Mouse (Mus musculus) lung, postnatal 4 days (tissue): ENCODE measurements around the gene Metap1d.

Experiments
- DNase-seq, 2 experiments: peaks; one replicate each; pipeline ENCODE4 v3.0.0; 2021

The Metap1d gene

DNA sequence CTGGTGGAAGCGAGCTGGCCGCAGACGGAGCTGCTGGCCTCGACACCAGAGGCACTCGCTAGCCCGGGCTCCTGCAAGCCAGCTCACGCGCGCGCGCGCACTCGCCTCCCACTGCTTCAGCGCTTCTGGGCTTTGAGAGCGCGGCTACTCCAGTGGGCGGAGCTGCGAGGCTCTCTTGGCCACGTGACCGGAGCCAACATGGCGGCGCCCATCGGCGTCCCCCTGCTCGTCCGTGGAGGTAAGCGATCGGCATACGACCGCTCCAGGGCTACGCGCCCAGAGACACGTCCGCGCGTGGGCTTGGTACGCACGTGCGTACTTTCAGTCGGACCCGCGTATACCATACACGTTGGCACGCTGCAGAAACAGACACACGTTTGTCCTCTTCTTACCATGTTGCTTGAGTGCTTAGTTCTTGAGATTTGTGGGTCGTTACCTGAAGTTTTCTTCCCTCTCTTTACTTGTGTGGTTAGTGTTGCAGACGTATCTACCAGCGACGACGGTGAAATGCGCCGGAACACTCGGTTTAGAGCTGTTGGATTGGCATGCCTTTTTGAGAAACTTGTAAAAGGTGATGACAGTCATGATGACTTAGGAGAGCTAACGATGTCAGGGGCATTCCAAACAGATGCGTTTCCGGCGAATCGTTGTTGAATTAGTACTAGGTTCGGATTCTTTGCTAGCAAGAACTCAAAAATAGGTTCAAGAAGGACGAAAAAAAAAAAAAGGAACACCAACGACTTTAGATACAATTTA, at the start of gene Metap1d:
Gene Metap1d, plus strand, starts transcription at position 116 of the 756 bp plus-strand sequence.
- peak; percentile 94 to 95 for DNase-seq

DNA sequence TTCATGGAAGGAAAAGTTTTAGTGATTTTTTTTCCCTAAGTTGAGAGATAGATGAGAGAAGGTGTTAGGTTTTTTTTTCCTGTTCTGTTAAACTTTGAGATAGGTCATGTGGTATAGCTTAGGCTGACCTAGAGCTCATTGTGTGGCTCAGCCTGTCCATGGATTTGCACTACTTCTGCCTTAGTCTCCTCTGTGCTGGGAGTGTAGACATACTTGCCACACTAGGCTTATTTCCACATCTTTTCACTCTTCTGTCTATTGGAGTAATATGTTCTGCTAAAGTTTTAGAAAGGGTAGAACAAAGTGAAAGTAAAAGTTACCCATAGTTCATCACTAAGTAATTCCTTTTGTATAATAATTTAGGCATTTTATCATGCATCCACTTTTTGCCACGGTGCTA, 47.5 kb upstream of the Metap1d start:
- no peak for DNase-seq

DNA sequence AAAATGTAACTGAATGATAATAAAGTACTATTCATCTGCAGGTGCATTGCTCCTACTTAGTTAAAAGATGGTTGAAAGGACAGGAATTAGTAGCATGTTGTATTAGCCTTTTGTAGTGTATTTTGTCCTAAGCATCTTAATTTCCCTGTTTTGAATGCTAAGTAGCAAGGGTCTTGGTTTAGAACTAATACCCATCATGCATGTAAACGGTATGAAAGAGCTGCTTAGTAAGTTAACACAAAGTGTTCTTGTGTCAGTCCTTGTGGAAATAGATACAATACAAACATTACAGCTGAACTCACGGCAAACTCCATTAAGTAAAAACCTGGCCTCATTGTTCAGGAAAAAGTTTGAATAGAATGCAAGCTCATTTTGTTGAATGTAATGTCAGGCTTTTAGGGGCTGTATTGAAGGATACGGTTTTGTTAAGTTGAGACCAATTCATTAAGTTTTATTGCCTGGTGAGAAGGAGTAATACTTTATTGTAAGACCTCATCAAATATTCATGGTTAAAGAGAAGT, 34.3 kb upstream of the Metap1d start:
- no peak for DNase-seq

DNA sequence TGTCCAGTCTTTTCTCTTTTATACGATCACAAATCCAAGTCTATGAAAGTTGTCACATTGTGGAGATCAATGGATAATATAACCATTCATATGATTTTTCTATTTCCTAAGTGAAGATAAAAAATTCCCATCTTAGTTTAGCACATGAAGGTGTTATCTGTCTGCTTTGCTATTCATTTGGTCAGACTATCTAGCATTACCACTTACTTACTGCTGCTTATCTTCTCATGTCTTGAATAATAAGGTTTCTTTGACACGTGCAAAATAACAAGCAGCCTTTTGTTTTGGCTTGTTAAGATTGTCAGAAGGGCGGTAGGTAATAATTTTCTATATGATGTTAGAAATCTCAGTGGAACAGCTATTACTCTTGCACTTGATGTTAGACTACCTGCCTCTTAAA, 33.7 kb upstream of the Metap1d start:
- DNase-seq, result no peak

DNA sequence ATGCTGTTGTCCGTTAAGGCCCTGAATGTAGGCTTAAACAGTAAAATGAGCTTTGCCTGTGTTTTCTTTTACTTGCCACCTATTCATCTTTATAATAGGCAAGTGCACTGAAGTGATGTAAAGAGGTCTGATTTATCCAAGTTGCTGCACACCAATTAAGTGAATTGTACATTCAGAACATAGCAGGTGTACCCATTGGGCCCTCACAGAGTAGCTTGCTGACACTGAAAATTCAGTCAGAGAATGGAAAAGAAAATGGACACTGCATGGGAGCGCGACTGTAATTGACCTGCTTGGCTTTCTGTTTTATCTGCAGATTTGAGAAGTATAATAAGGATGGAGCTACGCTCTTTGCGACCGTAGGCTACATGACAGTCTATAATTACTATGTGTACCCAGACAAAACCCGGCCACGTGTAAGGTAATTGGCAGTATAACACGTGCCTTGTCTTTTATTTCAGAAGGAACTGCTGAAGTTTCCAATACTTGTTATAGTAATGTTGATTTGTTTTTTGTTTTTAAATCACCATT, 32.1 kb upstream of the Metap1d start:
- DNase-seq, result no peak

DNA sequence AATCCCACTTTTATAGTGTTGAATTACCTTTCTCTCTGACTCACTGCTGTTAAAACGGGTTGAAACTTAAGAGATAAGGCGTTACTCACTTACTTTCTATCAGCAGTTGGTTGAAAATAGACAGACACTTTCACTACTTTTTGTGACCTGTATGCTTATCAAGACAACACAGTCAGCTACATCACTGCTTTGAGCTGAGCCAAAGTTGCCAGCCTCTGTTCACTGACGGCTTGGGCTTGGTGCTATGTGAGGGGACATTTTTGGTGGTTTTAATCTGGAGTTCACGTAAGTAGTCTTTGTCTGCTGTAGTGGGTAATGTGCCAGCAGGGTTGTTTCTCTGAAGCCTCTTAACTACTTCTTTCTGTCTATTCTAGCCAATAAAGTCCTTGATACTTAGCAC, 28.5 kb upstream of the Metap1d start:
- DNase-seq, result no peak

DNA sequence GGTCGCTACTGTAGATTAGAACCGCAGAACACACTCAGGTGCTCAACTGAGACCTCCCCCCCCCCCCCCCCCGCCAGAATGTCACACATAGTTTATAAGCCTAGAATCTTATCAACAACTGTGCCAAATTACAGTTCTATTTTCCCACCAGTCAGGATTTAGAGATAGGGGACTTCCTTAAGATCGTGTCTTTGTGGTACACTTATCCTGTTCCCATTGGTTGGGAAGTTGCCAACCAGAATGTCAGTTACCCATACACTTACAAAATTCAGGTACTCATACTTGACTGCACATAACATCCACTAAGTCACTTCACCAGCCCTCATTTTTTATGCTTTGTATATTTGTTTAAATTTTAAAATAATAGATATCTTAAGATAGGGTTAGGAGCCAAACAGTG, 17.6 kb upstream of the Metap1d start:
- no peak for DNase-seq

DNA sequence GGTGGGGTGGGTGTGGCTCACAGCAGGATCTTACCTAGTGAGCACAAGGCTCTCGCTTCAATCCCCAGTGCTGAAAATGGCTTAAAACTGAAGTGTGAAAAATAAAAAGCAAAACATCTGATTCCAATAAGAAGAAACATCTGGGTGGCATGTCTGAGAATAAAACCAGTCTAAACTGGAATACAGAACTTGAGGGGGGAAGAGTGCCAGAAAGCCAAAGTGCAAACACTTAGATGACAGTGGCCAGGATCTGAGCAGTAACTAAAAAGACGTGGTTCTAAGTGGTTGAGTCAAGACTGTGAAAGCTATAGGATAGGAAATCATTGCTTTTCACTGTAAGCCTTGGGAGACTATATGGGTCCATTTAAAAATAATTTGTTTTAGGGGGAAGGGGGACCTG, 9.7 kb upstream of the Metap1d start:
- DNase-seq, result no peak

DNA sequence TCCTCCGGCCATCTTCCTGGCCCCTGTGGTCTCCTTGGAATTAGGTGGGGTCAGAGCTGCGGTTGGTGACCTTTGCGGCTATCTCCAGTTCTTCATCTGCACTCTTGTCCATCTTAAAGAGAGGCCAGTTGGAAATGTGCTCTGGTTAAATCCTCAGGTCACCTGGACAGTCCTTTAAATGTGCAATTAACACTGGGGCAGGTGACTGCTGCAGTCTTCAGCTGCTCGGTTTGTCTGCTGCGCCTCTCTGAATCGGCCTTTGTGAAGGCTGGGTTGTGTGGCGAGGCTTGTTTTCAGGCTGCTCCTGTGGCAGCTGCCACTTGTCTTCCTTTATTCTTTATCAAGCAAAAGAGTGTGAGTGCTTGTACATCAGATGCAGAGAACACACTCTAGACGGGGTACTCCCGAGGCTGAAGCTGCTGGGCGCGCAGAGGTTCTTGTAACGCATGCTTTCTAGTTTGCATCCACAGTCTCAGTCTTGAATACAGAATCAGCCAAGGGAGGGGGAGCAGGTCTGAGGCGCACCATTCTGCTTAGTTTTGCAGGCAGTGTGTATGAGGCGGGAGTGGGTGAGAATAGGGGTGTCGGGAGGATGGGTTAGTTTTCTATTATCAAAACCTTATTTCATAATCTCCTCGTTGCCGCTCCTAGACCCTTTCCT, 7.4 kb upstream of the Metap1d start:
- DNase-seq, result no peak

DNA sequence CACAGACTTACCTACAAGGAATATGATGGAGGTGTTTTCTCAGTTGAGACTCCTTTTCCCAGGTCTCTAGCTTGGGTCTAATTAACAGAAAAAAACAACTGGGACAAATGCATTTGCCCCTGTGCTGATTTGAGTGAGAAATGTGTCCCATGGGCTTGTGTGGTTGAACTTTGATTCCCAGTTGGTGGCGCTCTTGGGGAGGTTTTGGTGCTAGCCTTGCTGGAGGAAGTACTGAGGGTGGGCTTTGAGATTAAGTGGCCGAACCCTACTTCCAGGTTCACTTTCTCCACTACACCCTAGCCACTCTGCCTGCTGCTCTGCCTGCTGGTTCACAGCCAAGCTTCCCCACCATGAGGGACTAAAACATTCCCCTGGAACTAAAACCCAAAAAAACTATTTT, 3.5 kb upstream of the Metap1d start:
- DNase-seq, result no peak

DNA sequence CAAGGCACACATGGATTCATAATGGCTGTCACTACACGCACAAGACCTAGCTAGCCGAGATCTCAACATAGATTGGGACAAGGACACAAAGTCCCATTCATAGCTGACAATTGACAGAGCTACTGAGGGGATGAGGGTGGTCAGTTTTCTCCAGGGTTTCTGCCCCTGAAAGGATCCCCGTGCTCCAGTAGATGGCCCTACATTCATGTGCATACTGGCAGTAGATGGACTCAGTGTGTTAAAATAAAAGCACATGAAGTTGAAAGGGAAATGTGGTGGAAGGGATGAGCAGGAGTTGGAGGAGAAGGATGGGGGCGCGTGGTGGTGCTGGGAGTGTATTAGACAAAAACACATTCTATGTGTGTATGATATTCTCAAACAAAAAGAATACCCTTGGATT, 1.3 kb upstream of the Metap1d start:
- DNase-seq, result no peak

DNA sequence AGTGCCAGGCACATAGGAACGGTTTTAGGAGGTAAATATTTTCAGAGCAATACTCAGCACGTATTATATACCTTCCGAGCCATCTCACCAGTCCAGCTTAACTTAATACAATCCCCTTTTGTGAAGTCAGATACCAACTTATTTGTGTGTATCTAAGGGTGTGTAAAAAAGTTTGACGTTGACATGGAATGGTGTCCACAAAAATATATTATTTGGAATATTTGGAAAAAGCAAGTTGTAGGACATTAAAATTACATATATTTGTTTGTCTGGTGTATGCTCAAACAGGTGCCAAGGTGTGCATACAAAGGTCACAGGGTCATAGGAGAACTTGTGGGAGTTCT, 813 bp downstream of the Metap1d start:
- no peak for DNase-seq

DNA sequence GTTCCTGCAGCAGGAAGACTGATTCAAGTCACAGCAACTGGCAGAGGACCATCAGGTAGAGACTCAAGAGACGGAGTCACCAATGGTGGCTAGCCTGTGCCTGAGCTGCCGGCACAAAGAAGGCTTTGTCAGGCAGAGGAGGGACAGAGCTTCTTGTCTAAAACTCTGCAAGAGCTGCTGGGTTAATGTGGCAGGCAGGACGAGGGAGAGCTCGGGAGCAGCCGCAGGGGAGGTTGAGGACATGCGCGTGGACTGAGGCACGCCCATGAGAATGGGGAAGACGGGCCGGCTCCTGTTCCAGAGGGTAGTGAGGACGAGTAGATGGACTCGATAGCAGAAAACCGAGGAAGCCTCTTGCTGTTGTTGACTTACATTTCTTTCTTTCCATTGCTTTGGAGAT, 5.5 kb downstream of the Metap1d start:
- no peak for DNase-seq

DNA sequence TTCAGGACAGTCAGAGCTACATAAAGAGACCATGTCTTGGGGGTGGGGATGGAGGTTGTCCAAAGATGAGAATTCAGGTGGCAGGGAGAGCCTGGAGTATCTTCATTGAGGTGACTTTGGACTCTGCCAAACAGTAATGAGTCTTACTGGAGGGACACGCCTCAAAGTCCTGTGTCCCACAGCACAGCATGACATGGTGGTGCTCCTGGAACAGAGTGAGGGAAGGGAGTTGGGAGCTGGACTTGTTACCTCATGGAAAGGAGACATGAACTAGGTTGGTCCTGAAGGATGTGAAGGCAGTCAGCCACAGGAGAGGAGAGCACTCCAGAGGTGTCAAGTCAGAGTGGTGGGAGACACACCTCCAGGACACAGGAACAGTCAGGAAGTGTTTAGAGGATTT, 6.6 kb downstream of the Metap1d start:
- no peak for DNase-seq

DNA sequence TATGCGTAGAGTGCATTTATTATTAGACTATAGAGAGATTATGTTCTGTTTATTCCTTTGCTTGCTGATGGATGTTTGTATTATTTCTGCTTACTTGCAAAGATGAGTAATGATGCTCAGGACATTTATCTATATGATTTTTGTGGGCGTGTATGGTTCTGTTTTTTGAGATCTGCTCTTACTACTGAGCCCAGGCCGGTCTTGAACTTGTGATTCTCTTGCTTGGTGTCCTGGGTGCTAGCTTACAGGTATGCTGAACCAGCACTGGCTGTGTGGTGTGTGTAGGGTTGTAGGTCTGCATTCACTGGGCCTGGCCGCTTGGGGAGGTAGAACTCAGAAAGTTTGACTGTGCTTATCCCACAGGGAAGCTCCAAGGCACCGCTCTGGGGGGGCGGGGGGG, 8.1 kb downstream of the Metap1d start:
- DNase-seq, result no peak

DNA sequence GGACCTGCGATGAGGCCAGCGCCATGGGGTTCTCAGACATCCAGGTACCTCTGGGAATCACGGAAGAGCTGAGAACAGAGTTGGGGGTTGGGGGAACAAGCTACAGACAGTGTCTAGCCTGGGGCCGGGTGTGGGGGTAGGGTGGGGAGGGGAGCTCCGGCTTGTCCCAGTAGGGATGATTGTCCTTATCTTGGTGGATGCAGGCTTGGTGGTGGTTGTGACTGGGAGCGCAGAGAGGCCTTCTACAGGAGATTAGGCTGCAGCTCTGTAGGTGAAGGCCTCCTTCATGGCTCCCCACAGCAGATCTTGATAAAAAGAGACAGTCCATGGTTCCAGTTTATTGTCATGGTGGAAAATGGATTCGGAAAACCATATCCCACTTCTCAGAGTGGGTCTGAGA, 8.5 kb downstream of the Metap1d start:
- DNase-seq, result no peak

DNA sequence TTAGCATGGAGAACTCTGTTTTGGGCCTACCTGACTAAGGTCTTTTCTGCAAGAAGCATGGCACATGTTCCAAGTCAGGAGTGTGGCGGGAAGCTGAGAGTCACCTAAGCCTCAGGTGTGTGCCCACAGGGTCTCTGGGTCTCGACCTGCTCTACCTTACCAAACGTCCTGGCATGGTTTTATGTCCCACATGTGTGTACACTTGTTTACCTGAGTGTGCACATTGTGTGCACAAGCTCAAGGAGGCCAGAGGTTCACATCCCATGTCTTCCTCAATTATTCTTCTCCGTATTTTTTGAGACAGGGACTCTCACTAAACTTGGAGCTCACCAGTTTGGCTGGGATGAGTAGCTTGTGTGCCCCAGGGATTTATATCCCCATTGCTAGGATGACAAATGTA, 9.0 kb downstream of the Metap1d start:
- DNase-seq, result no peak

DNA sequence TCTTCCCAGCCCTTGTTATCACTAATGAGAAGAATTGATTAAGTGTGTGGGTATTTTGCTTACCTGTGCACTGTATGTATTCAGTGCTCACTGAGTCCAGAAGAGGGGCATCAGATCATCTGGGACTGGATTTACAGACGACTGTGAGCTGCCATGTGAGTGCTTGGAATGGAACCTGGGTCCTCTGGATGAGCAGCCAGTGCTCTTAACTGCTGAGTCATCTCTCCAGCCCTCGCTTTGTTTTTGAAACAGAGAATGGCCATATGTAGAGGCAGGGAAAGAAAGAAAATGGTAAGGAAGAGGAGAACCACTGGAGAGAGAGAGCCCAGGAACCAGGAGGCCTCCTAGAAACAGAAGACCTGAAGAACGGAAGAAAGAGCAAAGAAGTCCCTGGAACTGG, 9.5 kb downstream of the Metap1d start:
- DNase-seq, result no peak

DNA sequence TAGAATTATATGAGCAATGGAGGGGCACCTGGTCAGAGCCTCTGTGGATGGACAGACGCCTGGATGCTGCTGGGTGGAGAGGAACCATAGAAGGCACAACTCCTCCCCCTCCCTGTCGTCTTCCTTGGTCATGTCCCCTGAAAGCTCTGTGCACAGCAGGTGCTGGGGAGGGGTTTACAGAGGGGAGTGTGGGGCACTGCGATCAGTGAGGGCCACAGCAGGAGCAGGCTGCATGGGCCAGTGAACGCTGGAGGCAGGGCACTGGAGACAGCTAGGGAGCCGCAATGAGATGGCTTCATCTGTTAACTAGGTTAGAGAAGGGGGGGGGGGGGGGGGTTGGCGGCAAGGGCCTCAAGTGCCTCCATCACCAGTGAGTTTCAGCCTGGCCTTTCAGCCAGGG, 13.0 kb downstream of the Metap1d start:
- no peak for DNase-seq

DNA sequence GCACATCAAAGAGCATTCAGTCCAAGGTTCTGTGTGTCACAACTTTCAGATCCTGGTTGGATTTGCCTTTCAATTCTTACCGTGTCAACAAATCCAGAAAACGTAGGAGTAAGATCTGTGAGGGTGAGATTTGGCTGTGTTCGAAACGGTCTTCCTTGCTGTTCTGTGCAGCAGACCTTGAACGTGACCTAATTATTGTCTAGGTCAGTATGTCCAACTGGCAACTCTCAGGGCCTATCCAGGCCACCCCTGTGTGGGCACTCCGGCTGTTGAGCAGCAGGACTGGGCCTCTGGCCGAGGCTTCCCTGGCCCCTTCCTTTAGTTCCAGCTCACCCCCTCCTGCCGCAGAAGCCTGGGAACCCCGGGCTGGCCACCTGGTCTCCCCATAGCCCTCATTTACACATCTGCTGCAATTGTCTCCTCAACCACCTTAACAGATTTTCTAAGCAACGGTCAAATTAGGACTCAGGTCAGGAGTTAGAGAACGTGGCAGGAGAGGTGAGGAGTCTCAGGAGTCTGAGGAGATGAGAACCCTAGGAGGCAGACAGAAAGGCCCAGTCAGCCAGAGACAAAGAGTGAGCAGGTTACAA, 13.9 kb downstream of the Metap1d start:
- no peak for DNase-seq

DNA sequence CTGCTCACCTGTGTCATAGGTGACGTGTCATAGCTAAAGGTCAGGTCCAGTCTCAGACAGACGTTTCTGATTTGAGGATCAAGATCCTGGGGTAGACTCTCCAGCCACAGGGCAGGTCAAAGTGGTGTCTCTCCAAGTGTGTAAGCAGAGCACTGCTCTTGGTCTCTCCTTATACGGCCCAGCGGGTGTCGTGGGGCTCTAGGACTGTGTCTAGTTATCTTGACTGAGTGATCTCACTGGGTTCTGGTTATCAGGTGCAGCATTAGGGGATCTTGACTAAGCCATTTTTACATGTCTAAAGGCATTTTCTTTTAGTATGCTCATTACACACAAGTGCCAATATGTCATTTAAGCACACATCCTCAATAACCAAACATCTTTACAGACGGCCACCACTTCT, 18.0 kb downstream of the Metap1d start:
- no peak for DNase-seq

DNA sequence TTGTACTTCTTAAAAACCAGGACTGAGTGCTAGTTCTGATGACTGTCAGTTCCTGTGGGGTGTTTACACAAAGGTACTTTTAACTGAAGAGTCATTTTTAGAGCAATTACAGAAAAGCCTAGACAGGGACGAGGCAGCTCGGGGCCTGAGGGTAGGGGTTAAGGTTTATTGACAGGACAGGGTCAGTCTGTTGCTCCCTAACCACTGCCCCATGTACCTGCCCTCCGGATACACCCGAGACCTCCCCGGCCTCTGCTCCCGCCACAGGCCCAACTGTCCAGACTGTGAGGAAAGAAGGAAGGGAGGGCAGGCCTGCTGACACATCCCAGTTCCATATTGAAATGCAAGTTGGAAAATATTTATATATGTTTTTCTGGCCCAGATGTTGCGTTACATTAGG, 20.8 kb downstream of the Metap1d start:
- DNase-seq, result no peak

DNA sequence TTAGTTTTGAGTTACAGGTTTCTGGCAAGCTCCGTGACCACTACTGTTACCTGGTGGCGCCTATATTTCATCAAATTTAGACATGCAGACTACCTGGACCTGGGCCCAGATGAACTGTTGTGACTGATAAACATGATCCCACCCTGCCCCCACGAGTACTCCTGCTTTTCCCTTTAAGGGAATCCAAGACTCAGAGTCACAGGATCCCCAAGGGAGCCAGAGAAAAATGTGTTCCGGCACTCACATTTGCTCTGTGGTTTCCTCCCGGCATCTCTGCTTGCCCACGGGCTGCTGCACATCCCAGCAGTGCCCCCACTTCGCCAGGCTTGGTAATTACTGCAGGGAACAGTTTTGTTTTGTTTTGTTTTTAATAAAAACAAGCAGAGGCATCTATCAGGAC, 21.3 kb downstream of the Metap1d start:
- DNase-seq, result no peak

DNA sequence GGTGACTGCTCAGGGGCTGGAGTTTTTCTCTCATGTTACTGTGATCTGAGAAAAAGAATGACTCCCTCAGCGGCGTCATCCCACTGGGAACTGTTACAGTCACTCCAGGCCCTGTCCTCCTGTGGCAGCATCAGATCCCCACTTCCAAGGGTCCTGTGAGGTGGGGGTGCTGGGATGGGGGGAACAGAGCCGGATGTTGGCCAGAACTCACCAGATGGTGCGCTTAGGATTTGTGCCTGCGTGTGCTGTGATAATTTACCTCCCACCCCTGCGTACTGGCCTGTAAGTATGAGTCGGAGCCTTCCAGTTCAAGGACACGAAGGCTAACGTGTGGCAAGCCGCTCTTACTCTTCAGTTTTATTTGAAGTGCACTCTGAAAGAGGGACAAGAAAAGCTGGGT, 22.2 kb downstream of the Metap1d start:
- no peak for DNase-seq
